Mouse (Mus musculus) erythroblast, embryonic 14.5 days (primary cell): Measurements from ENCODE around the gene Btbd19.

Experiments used
- GATA1 ChIP-seq: IDR thresholded peaks from 2 replicates; pipeline ENCODE4 v1.6.1; 2012; ENCODE audit warnings: low read length, inconsistent platforms, mixed read lengths
- TAL1 ChIP-seq: IDR thresholded peaks from 3 replicates; pipeline ENCODE4 v1.6.1; 2012; ENCODE audit warnings: low read length, inconsistent platforms, mixed read lengths

- no peak for TF ChIP-seq TAL1
- no peak for TF ChIP-seq GATA1
Observed at GRCm38 (mm10) chr4:117152714-117153113, 27.2 kb upstream of the Btbd19 start.
